Mouse (Mus musculus): ENCODE results near the gene Lmo2. TPM values are rescaled to one million over a fixed set of nuclear protein-coding genes. Genes with fewer than 3 reads are reported as not detected.
"Not testable (repeated sequence)": the region's sequence is repeated elsewhere in the genome, so short reads cannot be mapped to it uniquely, and the experiment has no call there.

The Lmo2 gene
- polyA plus RNA-seq, 1 experiment from 2014 or later, result 33.1 TPM

DNA sequence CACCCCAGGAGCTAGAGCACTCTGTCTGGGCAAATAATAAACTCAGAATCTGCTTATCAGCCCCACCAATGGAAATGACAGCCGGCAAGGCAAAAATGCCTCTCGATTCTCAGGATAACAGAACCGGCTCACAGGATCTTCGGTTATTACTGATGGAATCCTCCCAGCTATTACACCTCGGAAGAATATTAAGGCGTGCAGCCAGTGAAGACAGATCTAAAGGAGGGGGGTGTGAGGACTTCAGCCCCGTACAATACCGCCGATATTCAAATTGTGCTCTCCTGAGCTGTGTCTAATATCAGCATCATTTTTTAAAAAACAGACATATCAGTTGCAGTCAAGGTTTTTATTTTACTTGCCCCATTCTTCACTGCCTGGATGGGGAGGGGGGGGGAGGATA is 34.4 kb downstream of the Lmo2 start:
- Histone ChIP-seq H3K9me3 (ENCODE audit: low read length) (no peaks in the 10 kb centered on the region), H3K4me2 (replicated peaks; ENCODE audit: low read depth, low read length) (no peak overlapping the region), H3K4me3 (ENCODE audit: low read length) (no peak overlapping the region), H3K36me3 (ENCODE audit: insufficient read depth, low read length) (no peaks in the 10 kb centered on the region), H3K9ac (replicated peaks; ENCODE audit: low read length) (no peak overlapping the region), H3K27ac (ENCODE audit: low read length) (no peak overlapping the region), H3K27me3 (ENCODE audit: insufficient read depth, low read length) (peaks cover 7% of the 10 kb centered on the region; the same call in 1 of the 2 replicates), H3K4me1 (ENCODE audit: insufficient read depth, low read length) (no peaks in the 10 kb centered on the region)
- no peak for ATAC-seq (ENCODE audit: low FRiP score, low TSS enrichment)
- 76% methylated on average over 9 of the region's 9 CpGs for WGBS

DNA sequence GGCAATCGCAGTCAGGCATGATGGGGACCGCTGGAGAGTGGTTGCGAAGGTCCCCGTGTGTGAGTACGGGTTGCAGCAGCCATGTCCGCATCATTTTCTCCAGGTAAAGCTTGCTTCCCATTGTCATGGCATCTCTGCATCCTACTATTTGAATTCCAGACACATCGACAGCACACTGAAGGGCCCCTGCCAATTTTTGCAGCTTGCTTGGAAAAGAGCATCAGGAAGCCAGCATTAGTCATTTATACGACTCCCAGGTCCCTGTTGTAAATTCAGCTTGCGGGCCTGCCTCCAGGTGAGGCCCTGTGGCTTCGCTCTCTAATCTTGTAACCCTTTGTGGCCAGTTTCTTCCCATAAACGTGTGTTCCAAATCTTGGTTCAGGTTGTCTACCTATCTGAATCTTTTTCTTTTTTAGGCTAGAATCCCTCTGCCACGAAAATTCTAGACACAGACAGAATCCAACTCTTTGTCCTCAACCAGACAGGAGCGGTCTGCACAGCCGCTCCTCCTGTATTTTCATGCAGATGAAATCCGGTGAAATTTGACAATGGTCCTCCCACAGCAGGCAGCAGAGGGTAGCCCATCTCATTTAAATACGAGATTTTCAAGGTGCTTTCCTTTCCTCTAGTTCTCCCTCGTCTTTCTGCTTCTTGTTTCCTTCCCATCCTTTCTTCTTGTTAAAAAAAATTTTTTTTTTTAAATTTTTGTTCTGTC is 35.0 kb downstream of the Lmo2 start:
- no peak for ATAC-seq (ENCODE audit: low FRiP score, low TSS enrichment)
- no peak overlapping the region for H3K9ac ChIP-seq (replicated peaks; ENCODE audit: low read length)
- no peak overlapping the region for H3K4me2 ChIP-seq (replicated peaks; ENCODE audit: low read depth, low read length)
- no peak overlapping the region for H3K4me3 ChIP-seq (ENCODE audit: low read length)
- H3K36me3 ChIP-seq (ENCODE audit: insufficient read depth, low read length), result no peaks in the 10 kb centered on the region
- no peak overlapping the region for H3K27ac ChIP-seq (ENCODE audit: low read length)
- no peaks in the 10 kb centered on the region for H3K9me3 ChIP-seq (ENCODE audit: low read length)
- H3K4me1 ChIP-seq (ENCODE audit: insufficient read depth, low read length), result no peaks in the 10 kb centered on the region
- H3K27me3 ChIP-seq (ENCODE audit: insufficient read depth, low read length), result peaks cover 7% of the 10 kb centered on the region; the same call in 1 of the 2 replicates
- WGBS, result 28% methylated on average over 17 of the region's 17 CpGs

DNA sequence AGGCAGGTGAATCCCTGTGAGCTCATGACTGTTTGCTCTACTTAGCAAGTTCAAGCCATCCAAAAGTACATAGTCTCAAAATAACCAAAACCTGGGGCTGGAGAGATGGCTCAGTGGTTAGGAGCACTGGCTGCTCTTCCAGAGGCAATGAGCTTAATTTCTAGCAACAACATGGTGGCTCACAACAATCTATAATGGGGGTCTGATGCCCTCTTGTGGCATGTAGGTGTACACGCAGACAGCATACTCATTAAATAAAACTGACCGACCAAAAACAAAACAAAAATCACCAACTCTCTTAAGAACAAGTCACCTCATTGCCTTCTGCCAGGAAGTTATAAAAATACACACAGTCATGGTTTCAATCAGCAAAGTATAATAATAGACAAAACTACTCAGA is 43.3 kb downstream of the Lmo2 start:
- 22% methylated on average over 2 of the region's 2 CpGs for WGBS
- Histone ChIP-seq H3K4me2 (replicated peaks; ENCODE audit: low read depth, low read length) (no peak overlapping the region), H3K27me3 (ENCODE audit: insufficient read depth, low read length) (no peaks in the 10 kb centered on the region), H3K36me3 (ENCODE audit: insufficient read depth, low read length) (no peaks in the 10 kb centered on the region), H3K27ac (ENCODE audit: low read length) (no peak overlapping the region), H3K4me3 (ENCODE audit: low read length) (no peak overlapping the region), H3K9me3 (ENCODE audit: low read length) (no peaks in the 10 kb centered on the region), H3K4me1 (ENCODE audit: insufficient read depth, low read length) (no peaks in the 10 kb centered on the region), H3K9ac (replicated peaks; ENCODE audit: low read length) (no peak overlapping the region)
- ATAC-seq (ENCODE audit: low FRiP score, low TSS enrichment), result no peak

DNA sequence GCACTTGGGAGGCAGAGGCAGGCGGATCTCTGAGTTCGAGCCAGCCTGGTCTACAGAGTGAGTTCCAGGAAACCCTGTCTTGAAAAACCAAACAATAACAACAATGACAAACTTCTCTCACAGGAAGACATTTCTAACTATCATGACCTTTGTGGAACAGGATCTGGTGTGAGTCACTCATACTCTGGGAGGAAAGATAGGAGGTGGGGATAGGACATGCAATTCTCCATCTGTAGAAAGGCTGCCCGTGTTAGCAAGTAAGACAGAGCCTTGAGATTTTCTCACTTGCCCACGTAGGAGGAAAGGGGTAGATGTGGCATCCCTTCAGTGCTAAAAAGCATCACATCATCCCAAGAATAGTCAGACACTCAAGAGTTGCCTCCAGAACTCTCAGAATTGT is 44.1 kb downstream of the Lmo2 start:
- H3K4me1 ChIP-seq (ENCODE audit: insufficient read depth, low read length), result no peaks in the 10 kb centered on the region
- no peak overlapping the region for H3K4me2 ChIP-seq (replicated peaks; ENCODE audit: low read depth, low read length)
- ATAC-seq (ENCODE audit: low FRiP score, low TSS enrichment), result no peak
- H3K27ac ChIP-seq (ENCODE audit: low read length), result no peak overlapping the region
- H3K4me3 ChIP-seq (ENCODE audit: low read length), result no peak overlapping the region
- no peak overlapping the region for H3K9ac ChIP-seq (replicated peaks; ENCODE audit: low read length)
- WGBS, result 70% methylated on average over 4 of the region's 4 CpGs
- H3K36me3 ChIP-seq (ENCODE audit: insufficient read depth, low read length), result no peaks in the 10 kb centered on the region
- no peaks in the 10 kb centered on the region for H3K9me3 ChIP-seq (ENCODE audit: low read length)
- no peaks in the 10 kb centered on the region for H3K27me3 ChIP-seq (ENCODE audit: insufficient read depth, low read length)

DNA sequence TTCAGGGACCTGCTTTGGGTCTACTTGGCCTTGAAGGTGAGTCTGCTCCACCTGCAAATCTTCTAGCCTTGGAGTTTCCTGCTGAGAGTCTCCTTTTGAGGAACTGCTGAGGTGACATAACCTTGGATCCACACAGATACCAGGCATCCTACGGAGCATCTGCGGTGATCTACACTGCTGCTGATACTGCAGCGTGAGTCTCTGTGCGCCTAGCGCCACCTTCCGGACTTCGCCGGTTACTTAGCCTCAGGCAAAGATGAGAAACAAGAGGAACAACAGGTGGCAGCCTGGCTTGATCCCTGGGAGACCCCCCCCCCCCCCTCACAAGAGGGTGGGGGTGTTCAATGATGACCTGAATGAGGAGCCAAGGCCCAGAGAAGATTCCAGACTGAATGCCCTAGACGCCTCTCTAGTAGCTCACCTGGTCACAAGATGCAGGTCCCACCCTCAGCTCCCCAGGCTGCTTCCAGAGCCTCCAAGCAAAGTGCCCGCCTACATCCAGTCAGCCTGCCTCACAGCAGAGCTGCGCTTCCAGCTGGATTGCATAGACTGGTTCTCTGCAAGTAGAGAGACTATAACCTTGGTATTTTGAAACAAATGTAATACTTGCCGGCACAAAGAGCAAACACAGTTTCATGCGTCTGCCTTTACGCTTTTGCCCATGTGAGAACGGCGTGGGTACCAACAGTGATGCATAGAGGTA is 45.1 kb downstream of the Lmo2 start:
- H3K4me3 ChIP-seq (ENCODE audit: low read length), result no peak overlapping the region
- H3K9ac ChIP-seq (replicated peaks; ENCODE audit: low read length), result no peak overlapping the region
- H3K4me1 ChIP-seq (ENCODE audit: insufficient read depth, low read length), result no peaks in the 10 kb centered on the region
- H3K9me3 ChIP-seq (ENCODE audit: low read length), result no peaks in the 10 kb centered on the region
- H3K4me2 ChIP-seq (replicated peaks; ENCODE audit: low read depth, low read length), result no peak overlapping the region
- ATAC-seq (ENCODE audit: low FRiP score, low TSS enrichment), result no peak
- no peak overlapping the region for H3K27ac ChIP-seq (ENCODE audit: low read length)
- H3K36me3 ChIP-seq (ENCODE audit: insufficient read depth, low read length), result no peaks in the 10 kb centered on the region
- WGBS, result 31% methylated on average over 16 of the region's 16 CpGs
- no peaks in the 10 kb centered on the region for H3K27me3 ChIP-seq (ENCODE audit: insufficient read depth, low read length)

DNA sequence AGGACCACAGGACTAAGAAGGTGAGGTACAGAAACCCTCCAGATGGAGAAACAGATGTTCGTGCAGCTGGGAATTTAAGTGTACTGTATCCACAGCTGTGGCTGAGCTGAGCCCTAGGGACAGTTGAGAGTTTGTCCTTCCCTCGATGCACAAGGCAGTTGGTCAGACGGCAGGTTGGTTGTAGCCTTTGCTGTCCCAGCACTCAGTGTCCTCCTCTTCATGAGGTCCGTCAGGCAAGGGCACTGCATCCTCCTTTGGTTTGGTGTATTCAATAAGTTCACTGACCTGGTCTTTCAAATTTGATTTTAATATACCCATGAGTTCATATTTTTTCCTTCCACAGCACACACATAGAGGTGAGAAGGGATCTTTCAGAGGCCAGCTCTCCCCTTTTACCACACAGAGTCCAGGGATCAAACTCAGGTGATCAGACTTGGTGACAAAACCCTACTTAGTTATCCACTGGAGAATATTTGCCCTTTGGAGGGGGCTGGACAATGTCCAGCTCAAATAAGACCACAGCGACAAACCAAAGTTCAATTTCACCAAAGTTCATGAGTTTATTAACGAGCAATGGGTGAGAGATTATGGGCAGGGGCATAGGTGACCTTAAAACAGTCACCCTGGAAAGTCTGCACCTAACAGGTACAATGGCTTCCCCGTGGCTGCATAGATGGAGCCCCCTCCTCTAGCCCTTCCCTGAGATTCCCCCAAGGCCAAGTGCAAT is 50.2 kb downstream of the Lmo2 start:
- H3K4me1 ChIP-seq (ENCODE audit: insufficient read depth, low read length), result no peaks in the 10 kb centered on the region
- no peaks in the 10 kb centered on the region for H3K27me3 ChIP-seq (ENCODE audit: insufficient read depth, low read length)
- no peaks in the 10 kb centered on the region for H3K9me3 ChIP-seq (ENCODE audit: low read length)
- 83% methylated on average over 7 of the region's 7 CpGs for WGBS
- no peaks in the 10 kb centered on the region for H3K36me3 ChIP-seq (ENCODE audit: insufficient read depth, low read length)
- no peak overlapping the region for H3K4me2 ChIP-seq (replicated peaks; ENCODE audit: low read depth, low read length)
- H3K4me3 ChIP-seq (ENCODE audit: low read length), result no peak overlapping the region
- no peak overlapping the region for H3K27ac ChIP-seq (ENCODE audit: low read length)
- no peak overlapping the region for H3K9ac ChIP-seq (replicated peaks; ENCODE audit: low read length)
- no peak for ATAC-seq (ENCODE audit: low FRiP score, low TSS enrichment)

DNA sequence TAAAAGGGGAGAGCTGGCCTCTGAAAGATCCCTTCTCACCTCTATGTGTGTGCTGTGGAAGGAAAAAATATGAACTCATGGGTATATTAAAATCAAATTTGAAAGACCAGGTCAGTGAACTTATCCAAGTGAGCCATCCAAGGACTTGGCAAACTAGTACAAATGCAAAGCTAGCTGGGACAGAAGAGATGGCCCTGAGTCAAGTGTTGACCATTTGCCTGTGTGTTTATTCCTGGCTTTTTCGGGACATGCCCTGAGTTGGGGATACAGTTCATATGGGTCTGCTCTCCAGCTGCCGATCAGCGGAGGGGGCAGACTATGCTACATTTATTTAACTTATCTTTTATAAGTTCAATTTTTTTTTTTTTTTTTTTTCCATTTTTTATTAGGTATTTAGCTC is 51.1 kb downstream of the Lmo2 start:
- not testable (repeated sequence) for H3K9ac ChIP-seq (replicated peaks; ENCODE audit: low read length); H3K27me3 ChIP-seq (ENCODE audit: insufficient read depth, low read length); H3K4me1 ChIP-seq (ENCODE audit: insufficient read depth, low read length); ATAC-seq (ENCODE audit: low FRiP score, low TSS enrichment); H3K36me3 ChIP-seq (ENCODE audit: insufficient read depth, low read length); H3K27ac ChIP-seq (ENCODE audit: low read length); H3K4me3 ChIP-seq (ENCODE audit: low read length); H3K9me3 ChIP-seq (ENCODE audit: low read length); H3K4me2 ChIP-seq (replicated peaks; ENCODE audit: low read depth, low read length)
- WGBS, result 95% methylated on average over 3 of the region's 3 CpGs

DNA sequence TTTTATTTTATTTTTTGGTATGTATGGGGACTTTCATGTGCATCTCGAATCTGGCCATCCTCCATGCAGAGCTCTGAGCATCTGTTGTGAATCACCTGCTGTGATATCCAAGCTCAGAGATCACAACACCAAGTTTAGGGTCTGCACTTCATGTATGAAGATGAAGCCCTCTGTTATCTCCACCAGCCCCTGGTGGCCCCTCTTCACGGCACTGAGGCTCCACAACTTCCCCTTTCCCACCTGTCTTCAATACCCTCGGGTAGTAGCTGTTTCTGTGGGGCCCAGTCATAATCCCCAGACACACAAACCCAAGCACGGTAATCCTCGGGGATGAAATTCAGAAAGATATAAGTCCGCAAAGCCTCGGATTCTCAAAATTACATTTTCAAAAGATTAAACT is 65.3 kb downstream of the Lmo2 start:
- Histone ChIP-seq H3K4me2 (replicated peaks; ENCODE audit: low read depth, low read length) (no peak overlapping the region), H3K4me1 (ENCODE audit: insufficient read depth, low read length) (peaks cover 3% of the 10 kb centered on the region; the same call in 1 of the 2 replicates), H3K27ac (ENCODE audit: low read length) (no peak overlapping the region), H3K9me3 (ENCODE audit: low read length) (no peaks in the 10 kb centered on the region), H3K36me3 (ENCODE audit: insufficient read depth, low read length) (no peaks in the 10 kb centered on the region), H3K4me3 (ENCODE audit: low read length) (no peak overlapping the region), H3K9ac (replicated peaks; ENCODE audit: low read length) (no peak overlapping the region), H3K27me3 (ENCODE audit: insufficient read depth, low read length) (no peaks in the 10 kb centered on the region)
- 84% methylated on average over 7 of the region's 7 CpGs for WGBS
- no peak for ATAC-seq (ENCODE audit: low FRiP score, low TSS enrichment)

DNA sequence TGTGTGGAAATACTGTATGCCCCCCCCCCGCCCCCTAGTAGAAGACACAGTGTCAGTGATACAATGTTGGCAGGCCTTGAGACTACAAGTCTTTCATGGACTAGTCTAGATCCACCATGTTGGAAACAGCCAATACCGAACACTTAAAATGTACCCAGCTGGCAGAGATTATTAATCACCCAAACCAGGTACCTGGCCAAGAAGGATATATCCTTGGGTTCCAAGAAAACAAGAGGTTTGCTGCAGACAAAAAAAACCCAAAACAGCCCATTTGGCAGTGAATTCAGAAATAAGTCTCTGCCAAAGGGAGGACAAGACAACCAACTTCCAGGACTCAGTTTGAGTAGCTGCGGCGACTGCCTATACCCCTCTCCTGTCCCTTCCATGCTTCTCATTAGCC is 66.9 kb downstream of the Lmo2 start:
- no peaks in the 10 kb centered on the region for H3K36me3 ChIP-seq (ENCODE audit: insufficient read depth, low read length)
- H3K9me3 ChIP-seq (ENCODE audit: low read length), result no peaks in the 10 kb centered on the region
- no peak for ATAC-seq (ENCODE audit: low FRiP score, low TSS enrichment)
- H3K9ac ChIP-seq (replicated peaks; ENCODE audit: low read length), result no peak overlapping the region
- no peak overlapping the region for H3K4me2 ChIP-seq (replicated peaks; ENCODE audit: low read depth, low read length)
- no peaks in the 10 kb centered on the region for H3K27me3 ChIP-seq (ENCODE audit: insufficient read depth, low read length)
- H3K4me1 ChIP-seq (ENCODE audit: insufficient read depth, low read length), result peaks cover 16% of the 10 kb centered on the region; the same call in 1 of the 2 replicates
- no peak overlapping the region for H3K27ac ChIP-seq (ENCODE audit: low read length)
- 93% methylated on average over 4 of the region's 4 CpGs for WGBS
- H3K4me3 ChIP-seq (ENCODE audit: low read length), result no peak overlapping the region

Measured in kidney, embryonic 16.5 days (tissue).